Mouse (Mus musculus) heart, embryonic 13.5 days (tissue): ENCODE results near the gene Mrpl2. TPM values are rescaled to one million over a fixed set of nuclear protein-coding genes. Genes with fewer than 3 reads are reported as not detected.

Source experiments
- ATAC-seq: fragments of 200-750 bp; cut with Nextera tagmentation; 2 replicates; pipeline ENCODE4 v1.8.0; 2017; ENCODE audit warnings: moderate TSS enrichment; ENCODE audit not compliant: insufficient number of reproducible peaks, low FRiP score, low TSS enrichment; ENCODE audit errors: extremely low read depth
- H3K27ac ChIP-seq: fragments of 300-500 bp; sonication (generic); replicated peaks from 2 replicates; pipeline ENCODE4 v1.5.1; 2015; ENCODE audit warnings: moderate library complexity, mild to moderate bottlenecking, inconsistent platforms
- H3K27me3 ChIP-seq: fragments of 300-500 bp; sonication (generic); replicated peaks from 2 replicates; pipeline ENCODE4 v1.6.1; 2015; ENCODE audit warnings: mild to moderate bottlenecking, inconsistent platforms
- H3K36me3 ChIP-seq: fragments of 300-500 bp; sonication (generic); 2 replicates; pipeline ENCODE4 v1.6.1; 2015; ENCODE audit warnings: mild to moderate bottlenecking, inconsistent platforms
- H3K4me1 ChIP-seq: fragments of 300-500 bp; sonication (generic); 2 replicates; pipeline ENCODE4 v1.6.1; 2015; ENCODE audit warnings: inconsistent platforms
- H3K4me2 ChIP-seq: fragments of 300-500 bp; sonication (generic); 2 replicates; pipeline ENCODE4 v1.6.1; 2015; ENCODE audit warnings: inconsistent platforms, mild to moderate bottlenecking, moderate library complexity
- H3K4me3 ChIP-seq: fragments of 300-500 bp; sonication (generic); 2 replicates; pipeline ENCODE4 v1.5.1; 2015; ENCODE audit warnings: moderate library complexity, mild to moderate bottlenecking, inconsistent platforms
- H3K9ac ChIP-seq: fragments of 300-500 bp; sonication (generic); 2 replicates; pipeline ENCODE4 v1.6.1; 2015; ENCODE audit warnings: inconsistent platforms, mild to moderate bottlenecking, moderate library complexity
- H3K9me3 ChIP-seq: fragments of 300-500 bp; sonication (generic); 2 replicates; pipeline ENCODE4 v1.6.1; 2016; ENCODE audit warnings: inconsistent platforms
- WGBS: fragments of 180-500 bp; shearing (Covaris S2); methylation state at CpG from one replicate; pipeline ENCODE4 v1.1.7; 2015; ENCODE audit warnings: mixed read lengths; 5-methylcytosine and 5-hydroxymethylcytosine counted together
- polyA plus RNA-seq: library from polyadenylated mRNA; unstranded; fragments of >200 nt; fragmentation: Nextera tagmentation; extraction: Ambion mirVana; gene quantifications from 2 replicates; pipeline ENCODE4 v1.2.1, GENCODE M21; 2015

Gene Mrpl2
- polyA plus RNA-seq, 1 experiment from 2014 or later, result 98.0 TPM

GRCm38 (mm10) chr17:46612820-46613219, 33.2 kb upstream of the Mrpl2 start:
- 39% methylated on average over 4 of the region's 4 CpGs for WGBS
- Histone ChIP-seq H3K4me1 (peaks cover 77% of the 10 kb centered on the region), H3K36me3 (no peaks in the 10 kb centered on the region), H3K9me3 (no peaks in the 10 kb centered on the region), H3K4me3 (no peak overlapping the region), H3K4me2 (peak overlapping the region; percentile 16; the same call in 1 of the 2 replicates), H3K27me3 (no peaks in the 10 kb centered on the region), H3K27ac (peak overlapping the region; percentile 61), H3K9ac (peak overlapping the region; percentile 60)
- ATAC-seq, result no peak

DNA sequence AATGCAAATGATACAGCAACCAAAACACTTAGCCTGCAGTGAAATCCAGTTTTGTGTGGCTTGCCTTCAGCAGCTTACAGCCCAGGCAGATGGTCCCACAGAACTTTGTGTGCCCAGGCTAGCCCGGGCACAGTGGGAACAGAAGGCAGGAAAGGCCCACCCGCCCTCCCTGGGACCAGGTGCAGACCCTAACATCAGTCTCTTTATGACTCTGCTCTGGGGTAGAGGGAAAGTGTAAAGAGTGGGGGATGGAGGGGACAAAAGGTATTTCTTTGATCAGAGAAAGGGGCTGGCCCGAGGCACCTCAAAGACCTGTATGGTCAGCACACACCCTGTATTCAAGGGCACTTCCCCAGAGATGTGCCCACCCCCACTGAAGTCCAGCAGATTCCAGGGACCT, 32.8 kb upstream of the Mrpl2 start:
- 56% methylated on average over 3 of the region's 3 CpGs for WGBS
- no peak for ATAC-seq
- H3K9me3 ChIP-seq, result no peaks in the 10 kb centered on the region
- H3K9ac ChIP-seq, result peak overlapping the region; percentile 60
- H3K4me3 ChIP-seq, result no peak overlapping the region
- peak overlapping the region; percentile 61 for H3K27ac ChIP-seq
- H3K27me3 ChIP-seq, result no peaks in the 10 kb centered on the region
- H3K4me2 ChIP-seq, result peak overlapping the region; percentile 16; the same call in 1 of the 2 replicates
- peaks cover 81% of the 10 kb centered on the region for H3K4me1 ChIP-seq
- H3K36me3 ChIP-seq, result no peaks in the 10 kb centered on the region

GRCm38 (mm10) chr17:46617799-46618198, 28.2 kb upstream of the Mrpl2 start:
- peak overlapping the region; percentile 32 for H3K4me3 ChIP-seq

GRCm38 (mm10) chr17:46618394-46618768, 27.6 kb upstream of the Mrpl2 start:
- peak overlapping the region; percentile 32 for H3K4me3 ChIP-seq
- WGBS, result 10% methylated on average over 6 of the region's 6 CpGs

More at GRCm38 (mm10) chr17:46617799-46618198, 28.2 kb upstream of the Mrpl2 start:
- Histone ChIP-seq H3K4me2 (peak overlapping the region; percentile 64), H3K9ac (peak overlapping the region; percentile 80), H3K27ac (peak overlapping the region; percentile 95), H3K9me3 (no peaks in the 10 kb centered on the region), H3K27me3 (no peaks in the 10 kb centered on the region), H3K4me1 (peaks cover 91% of the 10 kb centered on the region), H3K36me3 (no peaks in the 10 kb centered on the region)
- ATAC-seq, result no peak
- WGBS, result 45% methylated on average over 12 of the region's 12 CpGs

DNA sequence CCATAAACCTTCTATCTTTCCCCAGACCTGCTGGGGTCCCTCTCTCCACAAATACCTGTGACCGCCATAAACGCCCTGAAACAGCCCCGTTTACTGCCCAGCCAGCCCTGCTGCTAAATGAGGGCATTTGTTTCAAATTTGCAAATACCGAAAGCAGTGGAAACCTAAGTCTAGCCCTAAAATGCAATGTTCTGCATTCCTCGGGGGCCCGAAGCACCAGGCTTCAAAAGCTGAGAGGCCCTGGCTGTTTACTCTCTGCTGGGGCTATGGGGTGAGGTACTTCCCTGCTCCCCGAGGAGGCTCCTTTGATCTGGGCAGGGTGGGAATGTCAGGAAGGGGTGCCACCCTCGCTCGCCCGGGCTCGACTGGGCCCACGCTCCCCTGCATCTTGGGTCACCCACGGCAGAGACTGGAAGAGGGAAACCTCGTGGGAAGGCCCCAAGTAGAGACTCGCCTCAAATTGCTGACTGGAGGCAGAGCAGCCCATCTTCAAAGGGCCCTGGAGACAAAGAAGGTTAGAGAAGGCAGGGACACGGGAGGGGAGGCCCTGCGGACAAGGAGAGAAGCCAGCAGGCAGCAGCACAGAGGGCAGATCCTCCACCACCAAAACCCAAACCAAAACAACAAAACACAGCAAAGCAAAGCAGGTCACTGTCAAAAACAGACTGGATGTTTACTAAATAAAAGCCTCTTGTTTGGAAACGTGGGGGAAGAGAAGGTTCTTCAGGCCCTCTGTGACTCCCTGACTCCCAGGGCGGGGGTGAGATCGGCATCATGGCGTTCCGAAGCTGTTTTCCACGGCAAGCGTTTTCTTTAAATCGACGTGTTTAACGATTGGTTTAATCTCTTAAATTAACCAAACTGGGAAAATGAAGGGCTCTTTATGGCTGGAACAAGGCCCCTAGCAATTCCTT, 27.0 kb upstream of the Mrpl2 start:
- 13% methylated on average over 27 of the region's 27 CpGs for WGBS

More at GRCm38 (mm10) chr17:46618394-46618768, 27.6 kb upstream of the Mrpl2 start:
- H3K27ac ChIP-seq, result peak overlapping the region; percentile 95
- no peak for ATAC-seq
- no peaks in the 10 kb centered on the region for H3K27me3 ChIP-seq
- peak overlapping the region; percentile 64 for H3K4me2 ChIP-seq
- H3K9me3 ChIP-seq, result no peaks in the 10 kb centered on the region
- H3K36me3 ChIP-seq, result no peaks in the 10 kb centered on the region
- peak overlapping the region; percentile 80 for H3K9ac ChIP-seq
- H3K4me1 ChIP-seq, result peaks cover 91% of the 10 kb centered on the region

GRCm38 (mm10) chr17:46619683-46620357, 26.2 kb upstream of the Mrpl2 start:
- Histone ChIP-seq H3K9ac (peak overlapping the region; percentile 80), H3K4me1 (peaks cover 91% of the 10 kb centered on the region), H3K27ac (peak overlapping the region; percentile 95), H3K27me3 (no peaks in the 10 kb centered on the region), H3K9me3 (no peaks in the 10 kb centered on the region), H3K4me2 (peak overlapping the region; percentile 64), H3K4me3 (peak overlapping the region; percentile 32; the same call in 1 of the 2 replicates), H3K36me3 (no peaks in the 10 kb centered on the region)
- no peak for ATAC-seq
- 28% methylated on average over 16 of the region's 16 CpGs for WGBS

More for the DNA sequence above, 27.0 kb upstream of the Mrpl2 start:
- Histone ChIP-seq H3K27ac (peak overlapping the region; percentile 95), H3K4me2 (peak overlapping the region; percentile 64), H3K9ac (peak overlapping the region; percentile 80), H3K36me3 (no peaks in the 10 kb centered on the region), H3K27me3 (no peaks in the 10 kb centered on the region), H3K9me3 (no peaks in the 10 kb centered on the region), H3K4me3 (peak overlapping the region; percentile 32), H3K4me1 (peaks cover 91% of the 10 kb centered on the region)
- no peak for ATAC-seq

DNA sequence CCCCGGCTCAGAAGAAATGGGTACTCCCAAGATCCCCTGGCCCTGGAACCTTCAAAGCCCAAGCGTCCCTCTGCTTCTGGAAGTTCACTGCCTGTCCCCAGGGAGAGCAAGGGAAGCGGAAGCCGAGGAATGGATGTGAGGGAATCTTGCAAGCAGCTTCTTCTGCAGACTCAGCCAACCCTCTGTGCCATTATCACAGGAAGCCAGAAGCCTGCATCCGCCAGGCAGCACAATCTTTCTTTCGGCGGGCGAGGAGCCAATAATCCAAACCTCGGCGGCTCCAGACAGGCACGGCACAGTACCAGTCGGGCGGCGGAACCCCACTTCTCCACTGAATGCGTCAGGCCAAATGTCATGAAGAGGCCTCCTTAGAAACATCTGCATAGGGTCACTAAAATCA, 24.7 kb upstream of the Mrpl2 start:
- Histone ChIP-seq H3K4me2 (peak overlapping the region; percentile 63), H3K4me3 (peak overlapping the region; percentile 31), H3K4me1 (peaks cover 99% of the 10 kb centered on the region), H3K9ac (peak overlapping the region; percentile 71), H3K27ac (peak overlapping the region; percentile 95), H3K27me3 (no peaks in the 10 kb centered on the region), H3K36me3 (no peaks in the 10 kb centered on the region), H3K9me3 (no peaks in the 10 kb centered on the region)
- 27% methylated on average over 15 of the region's 15 CpGs for WGBS
- ATAC-seq, result no peak

- Histone ChIP-seq H3K4me1 (peaks cover 99% of the 10 kb centered on the region), H3K4me3 (no peak overlapping the region), H3K27me3 (no peaks in the 10 kb centered on the region), H3K9me3 (no peaks in the 10 kb centered on the region), H3K36me3 (no peaks in the 10 kb centered on the region), H3K9ac (peak overlapping the region; percentile 53), H3K4me2 (peak overlapping the region; percentile 63), H3K27ac (peak overlapping the region; percentile 95)
- no peak for ATAC-seq
- 40% methylated on average over 11 of the region's 11 CpGs for WGBS
These were observed 23.8 kb upstream of the Mrpl2 start for GRCm38 (mm10) chr17:46622269-46622668.

DNA sequence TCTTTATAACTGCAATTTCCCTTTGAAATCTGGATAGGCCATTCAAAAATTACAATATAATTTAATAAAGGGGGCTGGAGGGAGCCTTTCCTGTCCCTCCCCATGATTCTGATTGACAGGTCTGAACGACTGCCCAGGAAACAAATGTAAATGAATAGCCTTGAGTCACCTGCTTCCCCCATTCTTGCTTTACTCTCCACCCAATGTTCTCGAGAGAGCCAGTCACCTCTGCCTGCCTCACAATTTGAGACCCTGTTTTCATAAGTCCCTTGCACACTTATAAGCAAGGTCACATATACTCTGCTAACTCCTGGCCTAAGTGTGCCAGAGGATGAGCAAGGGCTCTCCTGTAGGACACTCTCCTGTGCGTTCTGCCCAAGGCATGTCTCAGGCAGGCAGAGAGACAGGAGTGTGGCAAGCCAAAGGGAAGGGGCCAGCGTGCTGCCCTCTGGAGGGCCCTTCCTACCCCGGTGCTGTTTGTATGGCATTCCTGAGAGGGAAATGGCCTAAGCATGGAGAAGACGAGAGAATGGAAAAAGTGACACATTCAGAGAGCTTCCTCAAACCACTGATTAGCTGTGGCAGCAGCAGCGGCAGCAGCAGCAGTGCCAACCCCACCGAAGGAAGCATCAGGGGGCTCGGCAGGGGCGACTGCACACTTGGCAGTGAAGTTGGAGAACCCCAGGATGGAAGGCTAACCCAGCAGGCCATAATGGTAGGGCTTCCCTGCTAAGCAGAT, 22.0 kb upstream of the Mrpl2 start:
- Histone ChIP-seq H3K9ac (peak overlapping the region; percentile 76), H3K27me3 (no peaks in the 10 kb centered on the region), H3K27ac (peak overlapping the region; percentile 86), H3K4me3 (peak overlapping the region; percentile 24), H3K36me3 (no peaks in the 10 kb centered on the region), H3K4me1 (peaks cover 92% of the 10 kb centered on the region), H3K9me3 (no peaks in the 10 kb centered on the region), H3K4me2 (peak overlapping the region; percentile 63)
- 9% methylated on average over 10 of the region's 10 CpGs for WGBS
- ATAC-seq, result no peak

GRCm38 (mm10) chr17:46624598-46624997, 21.4 kb upstream of the Mrpl2 start:
- no peak for ATAC-seq
- H3K9me3 ChIP-seq, result no peaks in the 10 kb centered on the region
- peak overlapping the region; percentile 63 for H3K4me2 ChIP-seq
- H3K4me3 ChIP-seq, result peak overlapping the region; percentile 24
- no peaks in the 10 kb centered on the region for H3K27me3 ChIP-seq
- peak overlapping the region; percentile 76 for H3K9ac ChIP-seq
- peak overlapping the region; percentile 86 for H3K27ac ChIP-seq
- no peaks in the 10 kb centered on the region for H3K36me3 ChIP-seq
- 47% methylated on average over 12 of the region's 12 CpGs for WGBS
- H3K4me1 ChIP-seq, result peaks cover 87% of the 10 kb centered on the region

- peak overlapping the region; percentile 94 for H3K9ac ChIP-seq
- ATAC-seq, result no peak
- no peaks in the 10 kb centered on the region for H3K27me3 ChIP-seq
- H3K4me2 ChIP-seq, result peak overlapping the region; percentile 86
- H3K27ac ChIP-seq, result 0 out of 2 replicates have a peak overlapping the region, but pooled peaks have one; percentile 93
- H3K36me3 ChIP-seq, result peaks cover 16% of the 10 kb centered on the region
- peak overlapping the region; percentile 74 for H3K4me3 ChIP-seq
- peaks cover 76% of the 10 kb centered on the region for H3K4me1 ChIP-seq
- 45% methylated on average over 6 of the region's 6 CpGs for WGBS
- H3K9me3 ChIP-seq, result no peaks in the 10 kb centered on the region
These were observed 18.6 kb upstream of the Mrpl2 start for GRCm38 (mm10) chr17:46627409-46627808.
